Mouse (Mus musculus) effector memory CD4-positive, alpha-beta T cell, adult 7 months (primary cell): Measurements from ENCODE around the gene Zfp446. TPM values are rescaled to one million over a fixed set of nuclear protein-coding genes. Genes with fewer than 3 reads are reported as not detected.

ENCODE experiments used
- polyA plus RNA-seq: library from polyadenylated mRNA; unstranded; fragments of 100-300 nt; shearing (Covaris generic); gene quantifications from one replicate; pipeline ENCODE4 v1.2.1, GENCODE M21; 2017

Gene Zfp446
- 4.5 TPM for polyA plus RNA-seq

GRCm38 (mm10) chr7:12977682-12978389 lies at the start of gene Zfp446:
Gene Zfp446 (plus strand): TSS chr7:12977848.

GRCm38 (mm10) chr7:12965678-12966091 lies 12.0 kb upstream of the Zfp446 start, which contains the start of gene Zfp324:
Gene Zfp324 (plus strand): TSS chr7:12965838.

GRCm38 (mm10) chr7:12998053-12998452 lies 20.4 kb downstream of the Zfp446 start, which contains the start of gene Slc27a5:
Gene Slc27a5 (minus strand): TSS chr7:12998192.

GRCm38 (mm10) chr7:12998851-12999250 lies 21.2 kb downstream of the Zfp446 start, which contains the start of gene Trim28:
Gene Trim28 (plus strand): TSS chr7:12999114.

GRCm38 (mm10) chr7:13010005-13010908 lies 32.6 kb downstream of the Zfp446 start, which contains the start of gene Zbtb45:
Gene Zbtb45 (minus strand): TSS chr7:13010034.

GRCm38 (mm10) chr7:13034148-13034977 lies 56.7 kb downstream of the Zfp446 start, which contains the start of gene Chmp2a:
Gene Chmp2a (minus strand): TSS chr7:13034807.

Other genes with a start within 250 kb of the Zfp446 start
- not detected for gene Vmn2r56, start 242.8 kb upstream of the Zfp446 start, polyA plus RNA-seq
- 14.1 TPM for gene Zscan18, start 174.2 kb upstream of the Zfp446 start, polyA plus RNA-seq
- 6.6 TPM for gene Zfp329, start 159.0 kb upstream of the Zfp446 start, polyA plus RNA-seq
- 97.7 TPM for gene Zfp110, start 143.1 kb upstream of the Zfp446 start, polyA plus RNA-seq
- gene Zfp128, start 96.7 kb upstream of the Zfp446 start, polyA plus RNA-seq, result 0.33 TPM
- 6.1 TPM for gene Zscan22, start 80.0 kb upstream of the Zfp446 start, polyA plus RNA-seq
- gene Rps5, start 55.6 kb upstream of the Zfp446 start, polyA plus RNA-seq, result 1,064 TPM
- gene Rnf225, start 50.4 kb upstream of the Zfp446 start, polyA plus RNA-seq, result 0.16 TPM
- 1.0 TPM for gene Zfp324, start 12.0 kb upstream of the Zfp446 start, polyA plus RNA-seq
- gene Slc27a5, start 20.3 kb downstream of the Zfp446 start, polyA plus RNA-seq, result 0.96 TPM
- 88.3 TPM for gene Trim28, start 21.3 kb downstream of the Zfp446 start, polyA plus RNA-seq
- gene Zbtb45, start 32.2 kb downstream of the Zfp446 start, polyA plus RNA-seq, result 5.0 TPM
- gene Chmp2a, start 57.0 kb downstream of the Zfp446 start, polyA plus RNA-seq, result 170 TPM
- 140 TPM for gene Ube2m, start 60.4 kb downstream of the Zfp446 start, polyA plus RNA-seq
- gene Mzf1, start 76.9 kb downstream of the Zfp446 start, polyA plus RNA-seq, result 0.67 TPM
- 0.06 TPM for gene Vmn1r85, start 117.3 kb downstream of the Zfp446 start, polyA plus RNA-seq
- 0.06 TPM for gene Vmn1r86, start 142.1 kb downstream of the Zfp446 start, polyA plus RNA-seq
- gene Vmn1r87, start 162.3 kb downstream of the Zfp446 start, polyA plus RNA-seq, result not detected
- 0.13 TPM for gene Vmn1r88, start 181.7 kb downstream of the Zfp446 start, polyA plus RNA-seq
- not detected for gene Vmn1r89, start 235.2 kb downstream of the Zfp446 start, polyA plus RNA-seq